Mouse (Mus musculus) megakaryocyte progenitor cell, adult 5-6 weeks (primary cell): ENCODE measurements around the gene Olfr655. TPM values are rescaled to one million over a fixed set of nuclear protein-coding genes. Genes with fewer than 3 reads are reported as not detected.
A peak's percentile ranks its signal among the peaks of the same experiment; 100 is the strongest.

Source experiments
- ATAC-seq: replicated peaks from 2 replicates; pipeline ENCODE4 v1.8.0; 2016; ENCODE audit warnings: mild to moderate bottlenecking, moderate TSS enrichment, inconsistent platforms; ENCODE audit not compliant: poor library complexity
- total RNA-seq, 2 experiments: library from RNA; stranded (forward) in 1 of 2; stranded (reverse) in 1 of 2; fragments of 157-497, 149-512 nt in 1 of 2; fragments of 200-1000 nt in 1 of 2; gene quantifications; 2 replicates each; pipeline versions ENCODE4 v1.2.3 to v1.2.4; 2015 to 2017

Olfr655 gene
- total RNA-seq (2015) = not detected in 2 replicates
- 0.62 TPM in 1 of 2 replicates, not detected in the other for total RNA-seq (2017)

DNA sequence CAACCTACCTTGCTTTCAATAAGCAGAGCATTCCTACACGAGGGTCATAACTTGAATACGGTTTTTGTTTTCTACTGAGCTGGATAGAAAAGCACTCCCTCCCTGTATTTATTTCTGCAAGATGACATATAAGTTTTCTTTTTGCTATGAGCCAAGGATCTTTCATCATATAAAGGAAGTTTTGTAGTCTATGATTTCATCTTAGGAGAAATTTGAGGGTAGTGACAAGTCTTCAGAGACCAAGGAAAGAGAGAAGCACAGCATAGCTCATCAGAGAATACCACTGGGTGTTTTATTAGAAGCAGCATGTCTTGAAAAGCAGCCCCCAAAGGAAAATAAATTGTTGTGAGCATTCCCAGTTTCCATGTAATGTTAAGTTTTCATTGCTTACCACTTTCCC lies at the start of gene Olfr655:
Olfr655 (minus strand) TSS at position 101 of the 400 bp plus-strand sequence.
- ATAC-seq = no peak

GRCm38 (mm10) chr7:104646841-104647482 lies 45.4 kb upstream of the Olfr655 start, which contains the start of gene Olfr658:
Gene Olfr658 (minus strand): TSS chr7:104647305.
- ATAC-seq = peak; percentile 100

DNA sequence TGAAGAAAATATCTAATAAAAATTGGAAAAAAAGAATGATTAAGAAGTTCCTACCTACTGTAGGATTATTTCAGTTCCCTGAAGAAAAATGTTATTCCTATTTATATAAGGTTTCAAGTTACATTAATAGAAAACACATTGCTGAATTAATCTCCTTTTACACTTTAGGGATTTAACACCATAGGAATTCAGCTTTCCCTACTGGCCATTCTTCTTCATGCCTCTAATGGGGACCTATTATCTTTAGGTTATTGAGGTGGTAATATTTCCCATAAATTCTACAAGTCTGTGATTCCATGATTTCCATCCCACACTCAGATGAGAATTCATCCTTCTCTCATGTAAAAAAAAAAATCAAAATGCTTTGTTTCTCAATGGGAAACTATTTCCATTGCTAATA lies 22.9 kb upstream of the Olfr655 start, which contains the start of gene Olfr657:
Olfr657 (plus strand) TSS at position 301 of the 400 bp plus-strand sequence.
- no peak for ATAC-seq

GRCm38 (mm10) chr7:104613655-104614054 lies 12.1 kb upstream of the Olfr655 start, which contains the start of gene Olfr656:
Gene Olfr656 (plus strand): TSS chr7:104613955.
- ATAC-seq = no peak

DNA sequence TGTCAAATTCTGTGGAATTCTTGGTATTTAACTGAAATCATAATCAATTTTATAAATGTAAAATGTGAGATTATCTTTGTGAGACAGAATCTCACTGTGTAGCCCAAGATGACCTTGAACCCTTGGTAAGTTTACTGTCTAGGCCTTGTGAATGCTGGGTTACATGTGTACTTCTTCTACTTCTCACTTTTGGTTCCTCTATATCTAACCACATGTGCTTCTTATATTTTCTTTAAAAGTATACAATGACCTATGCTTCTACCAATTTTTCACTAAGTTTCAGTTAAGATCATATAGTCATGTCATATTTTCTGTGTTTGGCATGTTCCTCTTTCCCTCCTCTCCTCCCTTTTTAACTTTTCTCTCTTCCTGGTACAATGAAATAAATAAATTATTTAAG lies 3.1 kb upstream of the Olfr655 start:
- peak; percentile 83 for ATAC-seq

DNA sequence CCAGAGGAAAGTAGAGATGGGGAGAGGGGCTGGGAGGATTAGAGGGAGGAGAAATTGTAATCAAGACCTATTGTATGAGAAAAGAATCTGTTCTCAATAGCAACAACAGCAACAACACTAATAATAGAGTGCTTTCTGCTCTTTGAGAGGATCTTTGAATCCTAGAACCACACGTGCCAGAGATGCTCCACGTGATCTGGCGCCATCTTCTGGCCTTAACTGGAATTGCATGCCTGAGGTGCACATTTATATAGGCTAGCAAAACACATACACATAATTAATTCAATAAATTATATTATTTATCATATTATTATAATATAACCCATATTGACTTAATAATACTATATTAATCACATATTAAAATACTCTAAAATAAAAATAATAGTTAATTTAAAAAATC lies 1.6 kb upstream of the Olfr655 start:
- ATAC-seq = peak; percentile 98

DNA sequence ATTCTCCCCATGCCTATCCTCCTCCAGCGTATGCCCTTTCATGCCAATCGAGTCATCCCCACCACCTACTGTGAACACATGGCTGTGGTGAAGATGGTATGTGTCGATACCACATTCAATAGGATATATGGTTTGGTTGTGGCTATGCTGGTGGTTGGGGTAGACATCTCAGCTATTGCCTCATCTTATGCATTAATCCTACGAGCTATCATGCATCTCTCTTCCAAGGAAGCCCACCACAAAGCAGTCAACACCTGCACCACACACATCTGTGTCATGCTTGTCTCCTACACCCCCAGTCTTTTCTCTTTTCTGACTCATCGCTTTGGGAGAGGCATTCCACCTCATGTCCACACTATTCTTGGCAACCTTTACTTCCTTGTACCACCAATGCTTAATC lies 13.3 kb downstream of the Olfr655 start:
- ATAC-seq = no peak

GRCm38 (mm10) chr7:104586725-104587124 lies 14.9 kb downstream of the Olfr655 start, which contains the start of gene Olfr654:
Gene Olfr654 (plus strand): TSS chr7:104587025.
- ATAC-seq = no peak

DNA sequence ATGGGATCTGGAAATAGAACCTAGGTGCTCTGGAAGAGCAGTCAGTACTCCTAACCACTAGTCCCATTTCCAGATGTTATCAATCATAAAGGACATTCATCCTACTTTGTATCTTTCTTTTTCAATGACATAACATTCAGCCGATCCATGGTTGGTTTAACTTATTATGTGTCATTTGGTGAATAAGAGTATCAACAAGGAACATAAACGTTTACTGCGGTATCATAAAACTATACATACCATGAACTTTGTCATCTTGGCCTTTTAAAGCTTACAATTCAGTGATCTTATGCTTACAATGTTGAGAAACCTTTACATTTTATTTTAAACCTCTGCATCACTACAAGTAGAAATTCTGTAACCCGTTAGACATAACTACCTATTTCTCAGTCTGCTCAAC lies 20.1 kb downstream of the Olfr655 start:
- ATAC-seq = no peak

GRCm38 (mm10) chr7:104580846-104581245 lies 20.7 kb downstream of the Olfr655 start:
- no peak for ATAC-seq

DNA sequence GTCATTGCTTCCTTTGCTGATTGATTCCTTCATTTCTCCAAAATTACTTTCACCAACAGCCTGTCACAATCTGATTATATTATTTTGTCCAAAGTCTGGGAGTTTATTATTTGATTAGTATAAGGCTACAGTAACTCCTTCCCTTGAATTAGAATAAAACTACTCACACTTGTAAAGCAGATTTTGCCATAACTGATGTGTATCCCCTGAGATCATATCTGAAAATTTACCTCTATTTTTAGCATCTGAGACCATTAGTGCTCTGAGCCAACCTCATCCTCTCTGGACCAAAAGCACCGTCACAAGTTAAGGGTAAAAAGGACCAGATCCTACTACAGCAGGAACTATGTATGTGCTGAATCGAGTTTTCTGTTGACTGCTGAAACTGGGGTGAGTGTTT lies 24.6 kb downstream of the Olfr655 start, which contains the start of gene Olfr653:
Olfr653 (plus strand) TSS at position 301 of the 400 bp plus-strand sequence.
- ATAC-seq = no peak

DNA sequence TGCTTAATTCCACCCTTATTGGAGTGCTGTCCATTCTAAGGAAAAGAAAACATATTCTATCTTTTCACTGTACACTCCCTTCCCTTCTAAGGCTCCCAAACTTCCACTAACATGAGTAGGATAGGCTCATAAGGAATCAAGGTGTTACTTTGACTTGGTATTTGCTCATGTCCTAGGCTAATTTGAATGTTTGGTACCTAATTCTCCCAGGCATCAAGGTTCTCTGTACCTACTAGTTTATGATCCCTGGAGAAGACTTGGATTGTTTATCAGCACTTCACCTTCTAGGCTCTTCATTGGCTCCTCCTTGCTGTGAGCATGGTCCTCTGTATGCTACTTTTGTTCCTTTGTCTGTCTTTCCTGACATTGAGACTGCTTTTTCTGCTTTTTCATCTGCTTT lies 41.0 kb downstream of the Olfr655 start, which contains the start of gene Olfr652:
Olfr652 (plus strand) TSS at position 301 of the 400 bp plus-strand sequence.
- ATAC-seq = no peak

- no peak for ATAC-seq
Measured at GRCm38 (mm10) chr7:104552700-104553099, 48.9 kb downstream of the Olfr655 start.

DNA sequence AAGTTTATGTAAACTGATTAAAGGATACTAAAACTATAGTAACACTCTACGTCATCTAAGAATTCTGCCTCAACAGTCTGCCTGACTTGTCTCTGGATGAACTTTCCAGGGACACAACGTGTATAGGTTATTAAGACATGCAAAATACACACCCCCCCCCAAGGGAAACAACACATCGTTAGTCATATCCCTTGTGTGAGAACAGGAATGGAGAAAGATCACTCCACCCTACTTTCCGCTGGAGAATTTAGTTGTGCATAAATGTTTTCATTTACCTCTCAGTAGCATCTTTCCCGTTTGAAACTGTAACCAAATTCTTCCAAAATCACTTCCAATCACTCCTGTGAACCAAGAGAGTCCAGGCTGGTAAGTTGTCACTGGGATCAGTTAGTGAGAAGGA lies 51.7 kb downstream of the Olfr655 start, which contains the start of gene Olfr651:
Olfr651 (plus strand) TSS at position 301 of the 400 bp plus-strand sequence.
- no peak for ATAC-seq

Other genes with a start within 250 kb of the Olfr655 start
- 13.4 and 14.2 TPM in 2 replicates for gene Trim12c, start 248.4 kb downstream of the Olfr655 start, total RNA-seq (2015)
- gene Trim12c, start 248.4 kb downstream of the Olfr655 start, total RNA-seq (2017) = 23.5 and 30.1 TPM in 2 replicates
- gene Trim30b, start 231.9 kb downstream of the Olfr655 start, total RNA-seq (2015) = 0.61 and 2.0 TPM in 2 replicates
- gene Trim30b, start 231.9 kb downstream of the Olfr655 start, total RNA-seq (2017) = 1.5 and 1.8 TPM in 2 replicates
- 0.12 and 0.52 TPM in 2 replicates for gene Trim30c, start 200.9 kb downstream of the Olfr655 start, total RNA-seq (2015)
- gene Trim30c, start 200.9 kb downstream of the Olfr655 start, total RNA-seq (2017) = 0.29 and 1.0 TPM in 2 replicates
- 38.5 and 40.9 TPM in 2 replicates for gene Trim30a, start 136.6 kb downstream of the Olfr655 start, total RNA-seq (2015)
- gene Trim30a, start 136.6 kb downstream of the Olfr655 start, total RNA-seq (2017) = 29.1 and 29.4 TPM in 2 replicates
- gene Trim30d, start 93.9 kb downstream of the Olfr655 start, total RNA-seq (2015) = 11.5 and 13.9 TPM in 2 replicates
- gene Trim30d, start 93.9 kb downstream of the Olfr655 start, total RNA-seq (2017) = 8.7 and 10.7 TPM in 2 replicates
- not detected in 2 replicates for gene Olfr651, start 51.6 kb downstream of the Olfr655 start, total RNA-seq (2015)
- gene Olfr651, start 51.6 kb downstream of the Olfr655 start, total RNA-seq (2017) = not detected in 2 replicates
- not detected in 2 replicates for gene Olfr652, start 40.9 kb downstream of the Olfr655 start, total RNA-seq (2015)
- not detected in 2 replicates for gene Olfr652, start 40.9 kb downstream of the Olfr655 start, total RNA-seq (2017)
- gene Olfr653, start 24.5 kb downstream of the Olfr655 start, total RNA-seq (2015) = not detected in 2 replicates
- not detected in 2 replicates for gene Olfr653, start 24.5 kb downstream of the Olfr655 start, total RNA-seq (2017)
- not detected in 2 replicates for gene Olfr654, start 14.8 kb downstream of the Olfr655 start, total RNA-seq (2015)
- gene Olfr654, start 14.8 kb downstream of the Olfr655 start, total RNA-seq (2017) = not detected in 2 replicates
- gene Olfr656, start 12.2 kb upstream of the Olfr655 start, total RNA-seq (2015) = not detected in 2 replicates
- gene Olfr656, start 12.2 kb upstream of the Olfr655 start, total RNA-seq (2017) = not detected in 2 replicates
- not detected in 2 replicates for gene Olfr657, start 23.0 kb upstream of the Olfr655 start, total RNA-seq (2015)
- not detected in 2 replicates for gene Olfr657, start 23.0 kb upstream of the Olfr655 start, total RNA-seq (2017)
- 0.77 and 0.85 TPM in 2 replicates for gene Olfr658, start 45.5 kb upstream of the Olfr655 start, total RNA-seq (2015)
- gene Olfr658, start 45.5 kb upstream of the Olfr655 start, total RNA-seq (2017) = 0.14 and 0.25 TPM in 2 replicates
- gene Olfr659, start 65.0 kb upstream of the Olfr655 start, total RNA-seq (2015) = not detected in 2 replicates
- not detected in 2 replicates for gene Olfr659, start 65.0 kb upstream of the Olfr655 start, total RNA-seq (2017)
- gene Olfr661, start 84.7 kb upstream of the Olfr655 start, total RNA-seq (2015) = not detected in 2 replicates
- gene Olfr661, start 84.7 kb upstream of the Olfr655 start, total RNA-seq (2017) = not detected in 2 replicates
- not detected in 2 replicates for gene Usp17le, start 175.7 kb upstream of the Olfr655 start, total RNA-seq (2015)
- gene Usp17le, start 175.7 kb upstream of the Olfr655 start, total RNA-seq (2017) = not detected in 2 replicates
- gene Usp17lb, start 240.8 kb upstream of the Olfr655 start, total RNA-seq (2015) = not detected in 2 replicates
- not detected in 2 replicates for gene Usp17lb, start 240.8 kb upstream of the Olfr655 start, total RNA-seq (2017)